Comparison of ENCODE assay signal across 9 mouse cellular contexts in genomic region chr7:143154458-143154871, GRCm38 (mm10). TPM values are rescaled to one million over a fixed set of nuclear protein-coding genes. Genes with fewer than 3 reads are reported as not detected.
A peak's percentile ranks its signal among the peaks of the same experiment; 100 is the strongest.
DNase-seq lines count a peak whose midpoint lies in the region; ATAC-seq and TF ChIP-seq lines count a peak whose summit lies in the region.
"Had no signal": no experiment of that assay in that cellular context is flagged by ENCODE, and none has a peak within 500 bp of the region (broad histone marks: within the 10 kb centered on the region; RNA-seq: fewer than 3 reads in every experiment).

No protein-coding gene starts in this region.

- no peaks in the 10 kb centered on the region for H3K9me3 ChIP-seq in limb, embryonic 13.5 days
- no peaks in the 10 kb centered on the region for H3K9me3 ChIP-seq in stomach, embryonic 14.5 days (ENCODE audit: control insufficient read depth, low read depth, low read length)
- H3K9me3 ChIP-seq: hindbrain, embryonic 15.5 days had no signal

- no peak overlapping the region for H3K4me3 ChIP-seq in kidney, adult 2 months (ENCODE audit: insufficient read depth, low read depth, low read length)
- H3K4me3 ChIP-seq in limb, embryonic 13.5 days = no peak overlapping the region
- H3K4me3 ChIP-seq in stomach, embryonic 14.5 days (ENCODE audit: low read depth, low read length) = peak overlapping the region; percentile 1; the same call in 1 of the 2 replicates

- ATAC-seq in limb, embryonic 13.5 days (ENCODE audit: low FRiP score, low read depth) = peak; percentile 78
- peak; percentile 47; the same call in 1 of the 2 replicates for ATAC-seq in stomach, embryonic 14.5 days (ENCODE audit: insufficient number of reproducible peaks, insufficient read depth, low FRiP score, low read depth)

- no peak for TF ChIP-seq CTCF in kidney, adult 2 months (conservative IDR thresholded peaks at IDR 0.05; ENCODE audit: insufficient read depth, insufficient read length, low read depth, low read length)

- H3K4me1 ChIP-seq in kidney, adult 2 months (ENCODE audit: control insufficient read depth, insufficient read depth, low read length) = no peaks in the 10 kb centered on the region
- H3K4me1 ChIP-seq in limb, embryonic 13.5 days = peaks cover 47% of the 10 kb centered on the region
- peaks cover 25% of the 10 kb centered on the region for H3K4me1 ChIP-seq in stomach, embryonic 14.5 days (ENCODE audit: control insufficient read depth, insufficient read depth, low read length)

- H3K4me2 ChIP-seq in limb, embryonic 13.5 days (replicated peaks) = peak overlapping the region; percentile 56
- peak overlapping the region; percentile 36 for H3K4me2 ChIP-seq in stomach, embryonic 14.5 days (replicated peaks; ENCODE audit: low read depth, low read length)

- intact Hi-C loops in gastrocnemius, postnatal 14 days (cut with DNase I; ENCODE audit: low total_unique reads) = loop anchor here (2.0 kb wide), 1 partner anchor 312 kb away; no protein-coding TSS in a partner anchor

- H3K9ac ChIP-seq in limb, embryonic 13.5 days = peak overlapping the region; percentile 55
- peak overlapping the region; percentile 11; the same call in 1 of the 2 replicates for H3K9ac ChIP-seq in stomach, embryonic 14.5 days (replicated peaks; ENCODE audit: low read depth, low read length)

- DNase-seq in kidney, postnatal 14 days = peak; percentile 24
- DNase-seq in kidney, adult 2 months = no peak
- DNase-seq in ZHBTc4 (ENCODE audit: low read depth, low spot score) = peak; percentile 61
- peak; percentile 75 for DNase-seq in gastrocnemius, postnatal 14 days
- DNase-seq in cerebellum, postnatal 36 days = no peak
- no peak for DNase-seq in cerebellum, adult 9-10 months

- TF ChIP-seq POLR2A in kidney, adult 2 months (IDR thresholded peaks at IDR 0.05; ENCODE audit: low read depth, low read length) = no peak

- H3K36me3 ChIP-seq in kidney, adult 2 months (ENCODE audit: control insufficient read depth, insufficient read depth, low read length) = no peaks in the 10 kb centered on the region
- H3K36me3 ChIP-seq in limb, embryonic 13.5 days = no peaks in the 10 kb centered on the region
- no peaks in the 10 kb centered on the region for H3K36me3 ChIP-seq in stomach, embryonic 14.5 days (ENCODE audit: control insufficient read depth, insufficient read depth, low read length)
- H3K36me3 ChIP-seq: hindbrain, embryonic 15.5 days had no signal

- 57% methylated on average over 19 of the region's 19 CpGs for WGBS in kidney, adult 2 months
- WGBS in limb, embryonic 13.5 days = 12% methylated on average over 19 of the region's 19 CpGs
- WGBS in stomach, embryonic 14.5 days = 14% methylated on average over 19 of the region's 19 CpGs

- no peak overlapping the region for H3K27ac ChIP-seq in kidney, adult 2 months (ENCODE audit: insufficient read depth, low read depth, low read length)
- H3K27ac ChIP-seq in limb, embryonic 13.5 days = peak overlapping the region; percentile 96
- H3K27ac ChIP-seq in stomach, embryonic 14.5 days (ENCODE audit: low read length) = peak overlapping the region; percentile 87
- H3K27ac ChIP-seq: hindbrain, embryonic 15.5 days had no signal

- H3K27me3 ChIP-seq in kidney, adult 2 months (replicated peaks; ENCODE audit: control insufficient read depth, insufficient read depth, low read length) = no peaks in the 10 kb centered on the region
- no peaks in the 10 kb centered on the region for H3K27me3 ChIP-seq in limb, embryonic 13.5 days
- no peaks in the 10 kb centered on the region for H3K27me3 ChIP-seq in stomach, embryonic 14.5 days (ENCODE audit: control insufficient read depth, insufficient read depth, low read length)
- H3K27me3 ChIP-seq: hindbrain, embryonic 15.5 days had no signal

RNA-seq across cellular contexts. Expression of gene Kcnq1, which starts 48.3 kb away (rescaled TPM):
- polyA plus RNA-seq in kidney, adult 2 months (2012; rRNA removed) = 24.0 and 27.5 TPM in 2 replicates
- 1 to 10 TPM in 1 of 2 experiments, under 1 TPM in 1; 0.84 to 1.4 TPM for total RNA-seq in gastrocnemius, postnatal 14 days (2021)
- polyA plus RNA-seq in limb, embryonic 13.5 days (2015; fragmentation: Nextera tagmentation; extraction: Ambion mirVana) = 0.61 and 0.87 TPM in 2 replicates
- polyA plus RNA-seq in stomach, embryonic 14.5 days (2014; fragmentation: Nextera tagmentation; extraction: Ambion mirVana) = 4.2 and 6.0 TPM in 2 replicates

Comparison
In these comparisons a context has a peak if more than half of its experiments do, and no peak if none do; other contexts are left out.
1. DNase-seq: peak in kidney, postnatal 14 days (single experiment), ZHBTc4 (single experiment) and gastrocnemius, postnatal 14 days (single experiment); none in kidney, adult 2 months (single experiment), cerebellum, postnatal 36 days (0 of 2) and cerebellum, adult 9-10 months (single experiment).